9 mouse cellular contexts compared by ENCODE assay signal in the genomic region with DNA sequence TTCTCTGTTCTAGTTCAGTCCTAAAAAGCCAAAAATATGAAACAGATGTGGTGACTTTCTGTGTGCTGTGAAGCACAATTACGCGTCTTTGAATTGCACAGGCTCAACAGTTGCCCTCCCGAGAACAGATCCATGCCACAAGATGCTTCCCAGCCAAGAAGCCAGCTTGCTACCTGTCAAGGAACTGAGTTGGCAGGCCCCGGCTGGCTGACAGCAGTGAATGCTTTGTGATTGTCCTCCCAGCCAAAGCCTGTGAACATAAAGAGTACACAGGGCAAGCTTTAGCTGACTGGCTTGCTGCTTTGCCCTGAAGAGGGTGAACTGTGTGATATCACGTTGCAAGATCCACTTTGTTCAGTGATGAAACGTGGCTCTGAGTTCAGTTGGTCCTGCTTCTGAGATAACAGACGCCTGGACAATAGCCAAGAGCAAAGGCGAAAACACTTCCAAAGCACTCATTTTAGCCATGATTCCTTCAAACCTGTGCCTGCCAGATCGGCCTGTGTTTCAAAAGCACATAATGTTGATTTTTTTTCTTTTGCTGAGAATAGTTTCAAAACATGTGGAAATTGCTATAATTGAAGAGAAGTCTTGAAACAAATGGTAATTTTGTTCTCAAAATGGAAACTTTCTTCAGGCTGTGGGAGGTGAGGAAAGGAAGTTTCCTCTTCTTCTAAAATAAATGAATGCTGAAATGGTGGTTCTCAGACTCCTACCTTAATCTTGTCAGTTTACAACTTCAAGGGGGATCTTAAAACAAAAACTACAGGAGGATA.
DNase-seq lines count a peak whose midpoint lies in the region; ATAC-seq and TF ChIP-seq lines count a peak whose summit lies in the region.
"Had no signal": no experiment of that assay in that cellular context is flagged by ENCODE, and none has a peak within 500 bp of the region (broad histone marks: within the 10 kb centered on the region; RNA-seq: fewer than 3 reads in every experiment).

No protein-coding gene starts in this region.

- no peak overlapping the region for H3K4me3 ChIP-seq in lung, embryonic 14.5 days (ENCODE audit: low read depth, low read length)
- no peak overlapping the region for H3K4me3 ChIP-seq in embryonic facial prominence, embryonic 15.5 days (replicated peaks)

- no peak overlapping the region for H3K4me2 ChIP-seq in lung, embryonic 14.5 days
- H3K4me2 ChIP-seq in embryonic facial prominence, embryonic 15.5 days (replicated peaks): no peak overlapping the region

- DNase-seq in lung, embryonic 14.5 days: peak; percentile 34
- DNase-seq in lung, postnatal 25 days (ENCODE audit: low spot score): no peak
- peak; percentile 20 to 21 for DNase-seq in left cerebral cortex, postnatal 14 days (ENCODE audit: low spot score in 2 of 2)
- DNase-seq in right cerebral cortex, postnatal 25 days: peak; percentile 18
- DNase-seq in Muller cell, postnatal 12 days (ENCODE audit: inconsistent ontology term): no peak
- no peak for DNase-seq in layer of hippocampus, adult 11-12 months (ENCODE audit: low spot score)
- no peak for DNase-seq in layer of hippocampus, adult 9-11 months

- H3K27me3 ChIP-seq in lung, embryonic 14.5 days (ENCODE audit: insufficient read depth, low read length): no peaks in the 10 kb centered on the region
- H3K27me3 ChIP-seq in embryonic facial prominence, embryonic 15.5 days: no peaks in the 10 kb centered on the region

- ATAC-seq in lung, embryonic 14.5 days (ENCODE audit: insufficient read depth): peak; percentile 74; the same call in 1 of the 2 replicates
- no peak for ATAC-seq in embryonic facial prominence, embryonic 15.5 days (ENCODE audit: insufficient number of reproducible peaks, low FRiP score, low TSS enrichment, low read depth)
- ATAC-seq: intestine, postnatal 0 days had no signal

- 31% methylated on average over 9 of the region's 9 CpGs for WGBS in lung, embryonic 14.5 days
- WGBS in embryonic facial prominence, embryonic 15.5 days: 21% methylated on average over 9 of the region's 9 CpGs

- no peaks in the 10 kb centered on the region for H3K4me1 ChIP-seq in lung, embryonic 14.5 days (ENCODE audit: insufficient read depth)
- no peaks in the 10 kb centered on the region for H3K4me1 ChIP-seq in embryonic facial prominence, embryonic 15.5 days

- peak overlapping the region; percentile 36; the same call in 1 of the 2 replicates for H3K27ac ChIP-seq in lung, embryonic 14.5 days (ENCODE audit: low read depth)
- H3K27ac ChIP-seq in embryonic facial prominence, embryonic 15.5 days (replicated peaks): peak overlapping the region; percentile 31; the same call in 1 of the 2 replicates

- no peak overlapping the region for H3K9ac ChIP-seq in lung, embryonic 14.5 days
- H3K9ac ChIP-seq in embryonic facial prominence, embryonic 15.5 days: no peak overlapping the region

- no peaks in the 10 kb centered on the region for H3K9me3 ChIP-seq in lung, embryonic 14.5 days (ENCODE audit: low read depth, low read length)
- no peaks in the 10 kb centered on the region for H3K9me3 ChIP-seq in embryonic facial prominence, embryonic 15.5 days (replicated peaks)

- no peaks in the 10 kb centered on the region for H3K36me3 ChIP-seq in lung, embryonic 14.5 days (ENCODE audit: insufficient read depth)
- H3K36me3 ChIP-seq in embryonic facial prominence, embryonic 15.5 days: no peaks in the 10 kb centered on the region

- intact Hi-C loops in left cerebral cortex, postnatal 14 days (cut with DNase I): no loop called here

- TF ChIP-seq CTCF in lung, embryonic 14.5 days (IDR thresholded peaks at IDR 0.05; ENCODE audit: low read depth): no peak

Comparison
In these comparisons a context has a peak if more than half of its experiments do, and no peak if none do; other contexts are left out.
1. DNase-seq: peak in lung, embryonic 14.5 days (single experiment), left cerebral cortex, postnatal 14 days (2 of 2) and right cerebral cortex, postnatal 25 days (single experiment); none in lung, postnatal 25 days (single experiment), Muller cell, postnatal 12 days (single experiment), layer of hippocampus, adult 11-12 months (single experiment) and layer of hippocampus, adult 9-11 months (single experiment).